Mouse (Mus musculus) large intestine, adult 2 months (tissue): ENCODE data around the gene Id1. TPM values are rescaled to one million over a fixed set of nuclear protein-coding genes. Genes with fewer than 3 reads are reported as not detected.

ENCODE experiments used
- DNase-seq: peaks from one replicate; pipeline ENCODE4 v3.0.0-alpha.2; 2012; ENCODE audit warnings: low read depth, low spot score
- WGBS: fragments of 180-500 bp; shearing (Covaris S2); methylation state at CpG from one replicate; pipeline ENCODE4 v1.1.7; 2018; 5-methylcytosine and 5-hydroxymethylcytosine counted together
- polyA plus RNA-seq: library from polyadenylated mRNA; depleted of rRNA; stranded (reverse); fragments of >200 nt; gene quantifications from 2 replicates; pipeline ENCODE4 v1.2.3, GENCODE M21; 2012; rRNA removed

The Id1 gene
- polyA plus RNA-seq = 365 and 412 TPM in 2 replicates

DNA sequence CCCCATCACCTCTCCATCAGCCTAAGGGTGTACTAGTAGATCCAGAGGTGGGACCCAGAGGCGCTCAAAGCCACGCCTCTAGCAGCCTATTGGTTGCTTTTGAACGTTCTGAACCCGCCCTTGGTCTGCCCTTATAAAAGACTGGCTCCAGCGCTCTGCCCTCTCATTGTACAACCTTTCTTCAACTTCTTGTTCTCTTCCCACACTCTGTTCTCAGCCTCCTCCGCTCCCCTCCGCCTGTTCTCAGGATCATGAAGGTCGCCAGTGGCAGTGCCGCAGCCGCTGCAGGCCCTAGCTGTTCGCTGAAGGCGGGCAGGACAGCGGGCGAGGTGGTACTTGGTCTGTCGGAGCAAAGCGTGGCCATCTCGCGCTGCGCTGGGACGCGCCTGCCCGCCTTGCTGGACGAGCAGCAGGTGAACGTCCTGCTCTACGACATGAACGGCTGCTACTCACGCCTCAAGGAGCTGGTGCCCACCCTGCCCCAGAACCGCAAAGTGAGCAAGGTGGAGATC, at the start of gene Id1:
Id1 (plus strand) TSS at position 162 of the 512 bp plus-strand sequence.
- WGBS = under 1% methylated on average over 28 of the region's 28 CpGs
- no peak for DNase-seq

DNA sequence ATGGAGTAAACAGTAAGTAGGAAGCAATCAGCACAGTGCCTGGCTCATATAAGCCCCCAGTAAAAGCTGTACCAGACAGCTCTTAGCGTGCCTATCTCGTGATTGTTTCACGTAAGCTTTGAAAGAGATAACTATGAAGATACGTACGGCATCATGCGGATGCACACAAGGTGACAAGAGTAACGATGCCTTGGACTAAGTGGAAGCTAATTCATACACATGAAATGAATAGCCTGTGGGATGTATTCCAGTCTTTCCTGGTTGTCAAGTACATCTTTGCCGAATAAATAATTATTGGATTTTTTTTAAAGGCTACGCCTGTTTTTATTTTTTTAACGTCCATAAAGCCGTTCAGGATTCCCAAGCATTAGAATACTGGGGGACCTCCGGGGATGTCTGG, 49.7 kb upstream of the Id1 start:
- no peak for DNase-seq
- WGBS = 59% methylated on average over 12 of the region's 12 CpGs

- WGBS = 63% methylated on average over 45 of the region's 45 CpGs
- no peak for DNase-seq
These were observed 49.2 kb upstream of the Id1 start, which contains the start of gene Mcts2 for GRCm38 (mm10) chr2:152686806-152687267. Gene Mcts2 (plus strand): TSS chr2:152687035.

GRCm38 (mm10) chr2:152691564-152692217, 44.4 kb upstream of the Id1 start:
- DNase-seq = no peak
- WGBS = 77% methylated on average over 7 of the region's 7 CpGs

DNA sequence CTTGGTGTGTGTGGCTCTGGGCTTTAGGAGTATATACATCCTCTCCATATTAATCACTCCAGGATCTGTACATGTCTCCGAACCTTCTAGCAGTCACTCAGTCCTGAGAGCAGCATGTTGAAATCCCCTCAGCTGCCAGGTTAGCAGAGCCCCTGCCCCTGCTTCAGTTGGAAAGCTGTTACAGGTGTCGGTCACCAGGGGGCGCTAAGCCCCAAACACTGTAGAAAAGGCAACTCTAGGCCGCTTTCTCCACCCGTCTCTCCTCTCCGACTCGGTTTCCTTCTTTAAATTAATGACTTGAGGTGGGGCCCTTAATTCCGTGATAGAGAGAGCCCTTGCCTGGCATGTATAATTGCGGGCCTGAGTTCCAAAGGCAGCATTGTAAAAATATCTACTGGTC, 42.8 kb upstream of the Id1 start:
- no peak for DNase-seq
- WGBS = 6% methylated on average over 9 of the region's 9 CpGs

GRCm38 (mm10) chr2:152693735-152694134, 42.3 kb upstream of the Id1 start:
- no peak for DNase-seq
- 86% methylated on average over 13 of the region's 13 CpGs for WGBS

DNA sequence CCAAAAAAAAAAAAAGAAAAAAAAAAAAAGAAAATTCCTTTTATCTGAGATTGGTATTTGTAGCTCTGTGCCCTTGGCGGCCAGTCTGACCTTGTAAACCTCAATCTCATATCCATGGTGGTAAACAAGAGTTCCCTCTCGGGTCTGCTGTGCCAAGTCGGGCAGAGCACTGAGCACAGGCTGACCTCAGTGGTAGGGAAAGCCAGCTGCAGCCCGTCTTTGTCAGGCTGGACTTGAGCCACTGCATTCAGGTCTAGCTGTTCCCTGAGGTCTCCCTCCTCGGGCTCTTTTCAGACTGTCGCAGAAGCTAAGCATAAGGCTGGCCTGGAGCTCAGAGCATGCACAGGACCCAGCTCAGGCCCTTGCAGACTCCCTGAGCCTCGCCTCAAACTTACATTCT, 41.3 kb upstream of the Id1 start:
- 74% methylated on average over 7 of the region's 7 CpGs for WGBS
- DNase-seq = no peak

DNA sequence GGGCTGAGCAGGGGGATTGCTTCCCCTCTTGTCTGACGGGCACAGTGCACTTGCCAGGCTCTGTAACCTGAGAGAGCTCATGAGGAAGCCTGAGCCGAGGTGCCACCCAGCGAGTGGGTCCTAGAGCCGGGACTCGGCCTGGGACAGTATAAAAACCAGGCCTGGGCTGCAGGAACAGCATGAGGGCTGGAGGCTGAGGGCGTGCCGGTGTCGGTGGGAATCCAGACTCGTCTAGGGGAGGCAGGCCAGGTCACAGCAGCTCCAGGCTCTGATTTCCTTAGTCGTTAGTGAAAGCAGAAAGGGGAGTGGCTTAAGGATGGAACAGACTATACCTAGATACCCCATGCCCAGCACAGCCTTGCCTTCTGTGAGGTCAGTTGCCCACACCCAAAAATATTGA, 40.0 kb upstream of the Id1 start:
- 75% methylated on average over 10 of the region's 10 CpGs for WGBS
- no peak for DNase-seq

GRCm38 (mm10) chr2:152696476-152697164, 39.4 kb upstream of the Id1 start:
- 35% methylated on average over 20 of the region's 20 CpGs for WGBS
- DNase-seq = peak; percentile 58

- 45% methylated on average over 10 of the region's 10 CpGs for WGBS
- no peak for DNase-seq
These were observed 35.9 kb upstream of the Id1 start for GRCm38 (mm10) chr2:152700138-152700537.

- no peak for DNase-seq
- WGBS = 79% methylated on average over 8 of the region's 8 CpGs
These were observed 35.3 kb upstream of the Id1 start for GRCm38 (mm10) chr2:152700725-152701124.

DNA sequence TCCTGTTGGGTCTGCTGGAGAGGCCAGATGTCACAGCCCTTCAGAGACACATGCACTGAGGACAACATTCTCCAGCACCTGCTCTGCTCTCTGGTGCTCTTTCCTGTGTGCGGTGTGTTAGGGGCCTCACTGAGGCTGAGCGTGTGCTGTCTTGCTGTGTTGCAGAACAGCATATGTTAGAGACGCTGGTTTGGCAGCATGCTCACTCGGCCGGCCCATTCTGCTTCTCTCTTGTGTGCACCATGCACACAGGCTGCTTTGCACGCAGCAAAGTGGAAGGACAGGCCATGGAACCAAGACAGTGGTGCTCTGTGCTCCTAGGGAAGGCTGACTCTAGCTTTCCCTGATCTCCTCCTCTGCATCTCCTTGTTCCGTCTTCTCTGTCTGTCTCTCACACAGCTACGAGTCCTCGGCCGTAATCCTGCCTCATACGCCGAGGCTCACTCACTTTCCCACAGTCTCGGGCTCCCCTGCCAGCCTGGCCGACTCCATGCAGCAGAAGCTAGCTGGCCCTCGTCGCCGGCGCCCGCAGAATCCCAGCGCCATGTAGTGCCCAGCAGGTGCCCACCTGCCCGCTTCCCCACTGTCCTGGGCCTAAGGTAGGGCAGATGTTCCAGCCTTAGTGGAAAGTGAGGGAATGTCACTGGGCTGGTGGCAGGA, 32.3 kb upstream of the Id1 start:
- no peak for DNase-seq
- WGBS = 96% methylated on average over 21 of the region's 21 CpGs

- 91% methylated on average over 5 of the region's 5 CpGs for WGBS
- no peak for DNase-seq
These were observed 31.8 kb upstream of the Id1 start for GRCm38 (mm10) chr2:152704256-152704605.

DNA sequence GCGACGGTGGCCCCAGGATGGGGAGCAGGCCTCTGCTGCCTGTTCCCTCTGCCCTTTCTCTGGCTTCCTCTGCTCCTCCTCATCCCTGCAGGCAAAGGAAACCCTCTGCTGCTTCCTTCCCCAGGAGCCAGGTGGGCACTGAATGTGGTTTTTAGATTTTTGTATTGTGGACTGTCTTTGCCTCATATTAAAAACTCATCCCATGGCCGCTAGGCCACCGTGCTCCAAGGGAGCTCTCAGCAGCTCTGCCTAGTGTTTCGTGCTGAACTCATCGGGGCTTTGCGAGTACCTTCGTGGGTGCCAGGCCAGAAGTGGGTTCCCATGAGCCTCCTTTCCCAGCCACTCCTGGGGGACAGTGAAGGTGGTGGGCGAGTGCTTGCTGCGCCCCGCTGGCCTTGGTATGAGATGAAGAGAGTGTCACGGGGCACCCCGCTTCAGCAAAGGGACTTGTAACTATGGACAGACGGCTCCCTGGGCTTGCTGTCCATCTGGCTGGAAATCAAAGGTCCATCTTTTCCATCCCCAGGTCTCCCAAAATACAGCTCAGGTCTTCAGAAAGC, 31.2 kb upstream of the Id1 start:
- no peak for DNase-seq
- WGBS = 94% methylated on average over 14 of the region's 14 CpGs

- 74% methylated on average over 22 of the region's 22 CpGs for WGBS
- DNase-seq = no peak
These were observed 30.0 kb upstream of the Id1 start for GRCm38 (mm10) chr2:152705993-152706571.

DNA sequence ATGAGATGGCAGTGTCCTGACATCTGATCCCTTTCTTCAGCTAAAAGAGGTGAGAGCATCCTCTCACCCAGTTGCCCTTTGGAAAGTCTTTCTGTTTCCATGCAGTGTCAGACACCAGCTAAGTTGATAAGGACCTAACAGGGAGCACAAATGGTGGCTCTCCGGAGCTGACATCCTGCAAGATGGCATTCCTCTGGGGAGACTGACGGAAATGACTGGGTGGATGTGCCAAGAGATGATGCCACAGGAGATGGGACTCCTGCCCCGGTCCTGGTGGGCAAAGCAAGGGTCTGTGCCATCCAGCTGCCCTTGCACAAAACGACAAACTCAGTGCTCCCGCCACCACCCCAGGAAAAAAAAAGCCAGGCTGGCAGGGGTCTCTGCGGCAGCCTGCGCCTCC, 28.9 kb upstream of the Id1 start:
- WGBS = 31% methylated on average over 7 of the region's 7 CpGs
- no peak for DNase-seq

DNA sequence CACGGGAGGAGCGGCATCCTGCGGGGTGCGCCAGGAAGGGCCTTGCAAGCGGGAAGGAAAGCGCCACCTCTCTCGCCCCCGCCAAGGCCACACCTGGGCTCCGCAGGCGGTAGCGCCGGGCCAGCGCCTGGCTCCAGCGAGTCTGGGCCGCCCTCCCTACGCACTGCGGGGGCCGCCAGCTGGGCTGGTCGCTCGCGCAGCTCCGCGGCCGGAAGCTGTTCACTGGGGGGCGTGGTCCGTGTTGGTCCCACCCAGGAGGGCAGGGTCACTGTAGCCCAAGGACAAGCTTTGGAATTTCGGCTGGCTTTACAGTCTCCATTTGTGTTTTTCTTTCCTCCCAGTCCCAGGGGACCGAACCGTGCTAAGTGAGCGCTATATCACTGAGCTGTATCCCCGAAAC, 28.4 kb upstream of the Id1 start:
- WGBS = 8% methylated on average over 31 of the region's 31 CpGs

GRCm38 (mm10) chr2:152709066-152709465, 27.0 kb upstream of the Id1 start:
- no peak for DNase-seq
- 91% methylated on average over 5 of the region's 5 CpGs for WGBS

More for the DNA sequence above, 28.4 kb upstream of the Id1 start:
- no peak for DNase-seq

GRCm38 (mm10) chr2:152716241-152716772, 19.7 kb upstream of the Id1 start:
- no peak for DNase-seq
- WGBS = 26% methylated on average over 6 of the region's 6 CpGs

DNA sequence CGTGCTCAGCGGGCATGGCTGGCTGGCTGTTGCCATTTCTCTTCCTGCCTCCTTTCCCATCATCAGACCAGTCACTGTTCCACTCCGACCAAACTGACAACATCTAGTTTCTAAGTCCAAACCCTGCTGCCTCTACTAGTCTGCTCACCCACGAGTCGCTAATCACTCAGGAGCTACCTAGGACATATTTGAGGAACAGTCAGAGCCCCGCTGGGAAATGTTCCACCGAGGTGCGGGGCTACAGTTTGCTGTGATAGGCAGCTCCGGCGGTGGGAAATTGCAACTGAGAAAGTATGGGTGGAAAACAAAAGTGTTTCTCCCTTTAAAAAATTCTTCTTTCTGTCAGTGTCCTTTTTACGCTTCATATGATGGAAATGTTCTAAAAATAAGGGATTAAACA, 18.4 kb upstream of the Id1 start:
- 86% methylated on average over 11 of the region's 11 CpGs for WGBS
- no peak for DNase-seq
